Mouse (Mus musculus): ENCODE measurements around the gene Sntn.
A peak's percentile ranks its signal among the peaks of the same experiment; 100 is the strongest.

Sntn gene

DNA sequence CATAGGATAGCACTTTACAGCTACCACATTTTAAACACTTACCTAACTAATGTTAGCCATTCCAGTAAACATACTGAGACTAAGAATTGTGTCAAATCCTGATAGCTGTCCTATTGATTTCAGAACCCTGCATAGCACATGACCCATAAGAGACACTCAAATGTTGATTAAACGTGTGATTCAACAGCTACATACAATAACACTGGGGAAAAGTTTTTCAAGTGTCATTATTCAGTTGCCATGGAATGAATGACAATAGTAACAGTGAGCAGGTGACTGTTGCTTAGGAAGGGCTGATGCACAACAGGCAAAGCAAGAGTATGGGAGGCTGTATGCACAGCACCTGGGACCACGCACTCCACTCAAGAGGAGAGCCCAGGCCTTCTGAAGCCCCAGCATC, at the start of gene Sntn:
TSS of gene Sntn (plus strand) at position 301 of the 400 bp plus-strand sequence.
- DNase-seq (ENCODE audit: low read depth, low spot score), result no peak

DNA sequence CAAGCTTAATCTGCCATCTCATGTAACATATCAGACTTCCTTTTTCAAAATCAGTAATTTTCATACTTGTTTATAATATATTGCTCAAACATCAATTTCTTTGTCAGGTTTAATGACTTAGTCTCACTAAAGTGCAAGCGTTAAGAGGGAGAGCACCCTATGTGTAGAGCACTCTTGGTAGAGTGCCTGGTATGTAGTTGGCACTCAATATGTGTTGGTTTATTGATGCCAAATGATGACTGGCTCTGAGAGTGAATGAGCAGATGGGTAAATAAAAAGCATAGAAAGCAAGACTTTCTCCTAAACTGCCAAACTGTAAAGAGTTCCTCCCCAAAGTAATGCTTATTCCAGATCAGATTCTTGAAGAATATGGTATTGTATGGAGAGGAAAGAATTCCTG, 20.8 kb upstream of the Sntn start:
- no peak for DNase-seq (ENCODE audit: low read depth, low spot score)

DNA sequence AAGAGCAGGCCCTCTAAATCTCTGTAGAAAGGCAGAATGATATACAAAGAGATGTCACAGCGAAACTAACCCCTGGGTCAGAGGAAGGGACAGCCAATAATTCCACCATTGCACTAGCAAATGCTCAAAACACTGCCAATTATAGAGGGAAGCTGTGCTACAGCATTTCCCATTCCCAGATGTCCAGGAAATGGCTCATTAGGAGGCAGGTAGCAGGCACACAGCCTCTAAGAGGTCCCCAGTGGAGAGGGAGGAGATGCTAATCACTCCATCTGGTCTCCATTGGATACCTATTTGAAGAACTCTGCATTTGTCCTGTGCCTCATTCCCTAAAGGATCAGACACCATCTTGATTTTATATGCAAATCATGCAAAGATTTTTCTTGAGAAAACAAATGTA, 19.6 kb upstream of the Sntn start:
- no peak for DNase-seq (ENCODE audit: low read depth, low spot score)

DNA sequence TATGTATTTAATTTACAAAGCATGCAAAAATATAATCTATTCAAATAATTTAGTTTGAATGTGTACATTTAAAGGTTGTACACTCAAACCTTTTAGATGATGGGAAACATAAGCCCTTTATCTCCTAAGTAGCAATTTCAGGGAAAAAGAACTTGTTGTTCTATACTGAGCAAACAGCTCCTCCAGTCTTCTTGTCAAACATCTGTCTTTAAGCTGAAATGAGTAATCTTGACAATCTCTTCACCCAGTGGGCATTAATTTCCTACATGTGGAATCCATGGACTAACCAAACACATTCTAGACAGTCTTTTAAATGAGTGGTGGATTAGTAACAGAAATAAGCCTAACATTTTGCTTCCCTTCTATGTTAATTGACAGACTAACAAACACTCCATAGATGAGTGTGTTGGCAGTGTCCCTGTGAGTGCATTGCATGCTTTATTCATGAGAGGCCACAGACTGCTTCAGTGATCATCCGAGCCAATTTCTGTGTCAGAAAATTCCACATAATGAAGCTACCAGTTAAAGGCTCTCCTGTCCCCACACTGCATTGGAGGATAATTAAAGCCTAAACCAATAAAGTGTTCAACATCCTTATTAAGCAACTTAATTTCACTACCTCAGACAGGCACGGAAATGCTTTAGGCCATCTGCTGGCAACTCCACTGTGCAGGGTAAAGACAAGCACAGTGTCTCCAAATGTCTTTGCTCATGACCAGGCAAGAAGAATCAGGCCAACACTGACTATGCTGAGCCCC, 19.0 kb upstream of the Sntn start:
- DNase-seq (ENCODE audit: low read depth, low spot score), result peak; percentile 3

DNA sequence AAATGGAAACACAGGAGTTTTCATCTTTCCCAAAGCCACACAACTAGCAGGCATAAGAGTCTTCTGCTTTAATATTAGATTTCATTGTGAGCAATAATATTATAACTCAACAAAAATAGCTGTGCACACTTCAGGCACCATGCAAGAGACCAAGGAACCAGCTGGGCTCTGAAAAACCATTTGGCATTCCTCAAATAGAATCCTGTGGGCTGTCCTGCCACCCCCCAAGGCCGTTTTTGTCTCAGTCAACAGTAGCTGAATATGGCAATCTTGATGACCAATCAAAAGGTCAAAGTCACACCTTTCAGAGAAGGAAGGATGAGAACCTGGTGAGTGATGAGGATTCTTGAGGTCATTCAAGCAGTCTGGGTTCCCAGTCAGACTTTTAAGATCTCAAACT, 16.0 kb downstream of the Sntn start:
- no peak for DNase-seq (ENCODE audit: low read depth, low spot score)

DNA sequence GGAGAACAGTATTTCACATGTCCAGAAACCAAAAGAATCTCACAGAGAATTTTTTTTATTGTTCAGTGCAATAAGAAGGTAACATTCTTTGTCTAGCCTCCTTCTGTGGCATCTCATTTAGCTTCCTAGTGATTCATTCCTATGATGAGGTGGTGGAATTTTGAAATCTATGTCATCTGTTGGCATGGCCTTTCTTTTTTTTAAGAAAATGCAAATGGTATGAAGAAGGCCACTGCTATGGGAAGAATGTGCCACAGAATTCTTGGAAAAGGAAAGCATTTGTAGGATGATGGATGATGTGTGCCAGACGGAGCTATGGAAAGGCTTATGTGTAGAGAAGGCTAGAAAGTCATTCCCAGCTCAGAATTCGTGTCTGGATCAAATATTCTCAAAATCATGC, 19.8 kb downstream of the Sntn start:
- DNase-seq (ENCODE audit: low read depth, low spot score), result peak; percentile 73

DNA sequence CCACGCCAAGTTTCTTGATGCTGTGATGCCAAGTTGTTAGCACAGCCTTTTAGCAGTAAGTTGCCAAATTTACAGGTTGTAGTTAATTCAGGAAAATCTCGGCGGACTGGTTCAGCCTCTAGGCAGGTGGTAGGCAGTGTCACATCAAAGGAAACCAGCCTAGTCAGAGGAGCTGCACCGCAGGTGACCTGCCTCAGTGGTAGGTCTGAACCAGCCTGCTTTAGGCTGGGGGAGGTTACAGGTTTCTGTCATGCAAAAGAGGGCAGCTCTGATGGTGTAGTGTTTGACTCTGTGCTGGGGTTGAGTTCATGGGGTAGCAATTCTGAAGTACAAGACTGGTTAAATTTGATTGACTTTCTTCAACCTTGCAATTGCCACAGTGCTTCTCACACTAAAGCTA, 61.6 kb downstream of the Sntn start:
- no peak for DNase-seq (ENCODE audit: low read depth, low spot score)
